Mouse (Mus musculus) olfactory bulb, adult 2 months (tissue): ENCODE measurements around the gene Bcl2l1. TPM values are rescaled to one million over a fixed set of nuclear protein-coding genes. Genes with fewer than 3 reads are reported as not detected.

Source experiments
- H3K27ac ChIP-seq: fragments of 200-500 bp; 2 replicates; pipeline ENCODE4 v1.5.1; 2012; ENCODE audit warnings: low read depth, low read length; ENCODE audit not compliant: insufficient read depth
- H3K4me1 ChIP-seq: fragments of 200-500 bp; 2 replicates; pipeline ENCODE4 v1.6.1; 2012; ENCODE audit warnings: low read length; ENCODE audit not compliant: control insufficient read depth, insufficient read depth
- H3K4me3 ChIP-seq: fragments of 200-500 bp; 2 replicates; pipeline ENCODE4 v1.5.1; 2012; ENCODE audit warnings: mild to moderate bottlenecking, low read depth, low read length, moderate library complexity; ENCODE audit not compliant: insufficient read depth
- CTCF ChIP-seq: fragments of 200-500 bp; IDR thresholded peaks from 2 replicates; pipeline ENCODE4 v1.5.1; 2012; ENCODE audit warnings: low read depth, mild to moderate bottlenecking, low read length, moderate library complexity; ENCODE audit not compliant: insufficient read depth
- POLR2A ChIP-seq: fragments of 200-500 bp; IDR thresholded peaks from 2 replicates; pipeline ENCODE4 v1.6.1; 2012; ENCODE audit warnings: mild to moderate bottlenecking, low read depth, low read length, moderate library complexity; ENCODE audit not compliant: insufficient read depth
- WGBS: fragments of 180-500 bp; shearing (Covaris S2); methylation state at CpG from one replicate; pipeline ENCODE4 v1.1.7; 2018; 5-methylcytosine and 5-hydroxymethylcytosine counted together
- polyA plus RNA-seq: library from polyadenylated mRNA; stranded (reverse); fragments of >200 nt; gene quantifications from 2 replicates; pipeline ENCODE4 v1.2.4, GENCODE M21; 2012; ENCODE audit warnings: low replicate concordance; ENCODE audit not compliant: missing spikeins, insufficient read depth, insufficient read length

The Bcl2l1 gene
- polyA plus RNA-seq: 296 and 622 TPM in 2 replicates

DNA sequence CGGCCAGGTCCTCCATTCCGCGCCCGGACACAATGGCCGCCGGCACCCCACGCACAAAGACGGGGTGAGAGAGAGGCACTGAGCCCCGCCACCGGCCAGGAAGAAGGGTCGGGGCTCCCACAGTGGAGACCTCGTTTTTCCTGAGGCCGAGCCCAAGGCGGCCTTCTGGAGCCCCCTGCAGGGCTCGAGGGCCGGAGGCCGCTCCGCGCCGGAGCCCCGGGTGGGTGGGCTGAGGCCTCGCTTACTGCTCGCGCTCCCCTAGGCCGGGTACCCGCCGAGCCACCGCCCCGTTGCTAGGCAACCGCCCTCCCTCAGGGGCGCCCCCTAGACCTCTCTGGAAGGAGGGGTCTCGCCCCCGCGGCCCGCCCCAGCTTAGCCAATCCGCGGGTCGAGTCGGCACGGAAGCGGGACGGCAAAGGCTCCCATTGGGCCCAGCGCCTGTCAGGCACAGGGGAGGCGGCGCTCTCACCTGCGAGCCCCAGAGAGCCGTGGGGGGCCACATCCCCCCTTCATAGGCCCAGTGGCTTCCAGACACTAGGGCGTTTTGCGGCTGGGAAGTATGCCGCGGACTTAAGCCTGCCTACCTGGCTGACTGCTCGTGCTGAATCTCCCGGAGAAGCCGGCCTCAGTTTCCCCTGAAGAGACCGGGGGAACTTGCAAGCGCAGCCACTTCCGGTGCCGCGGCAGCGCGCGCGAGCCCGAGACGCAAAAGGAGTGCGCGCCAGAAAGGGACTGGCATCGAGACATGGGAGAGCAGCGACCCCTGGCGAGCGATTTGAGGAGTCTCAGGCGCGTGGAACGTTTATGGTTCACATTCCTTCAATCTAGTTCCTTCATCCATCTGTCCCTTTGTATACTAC lies at the start of gene Bcl2l1:
Bcl2l1 (minus strand) TSS at position 710 of the 860 bp plus-strand sequence.
- Histone ChIP-seq H3K4me1 (peaks cover 15% of the 10 kb centered on the region), H3K4me3 (peak within 1 kb of the TSS; percentile 81), H3K27ac (peak within 1 kb of the TSS; percentile 90)
- WGBS: under 1% methylated on average over 72 of the region's 74 CpGs
- TF ChIP-seq POLR2A (0 out of 2 replicates have a peak, but pooled peaks have one; percentile 38), CTCF (peak; percentile 92)

DNA sequence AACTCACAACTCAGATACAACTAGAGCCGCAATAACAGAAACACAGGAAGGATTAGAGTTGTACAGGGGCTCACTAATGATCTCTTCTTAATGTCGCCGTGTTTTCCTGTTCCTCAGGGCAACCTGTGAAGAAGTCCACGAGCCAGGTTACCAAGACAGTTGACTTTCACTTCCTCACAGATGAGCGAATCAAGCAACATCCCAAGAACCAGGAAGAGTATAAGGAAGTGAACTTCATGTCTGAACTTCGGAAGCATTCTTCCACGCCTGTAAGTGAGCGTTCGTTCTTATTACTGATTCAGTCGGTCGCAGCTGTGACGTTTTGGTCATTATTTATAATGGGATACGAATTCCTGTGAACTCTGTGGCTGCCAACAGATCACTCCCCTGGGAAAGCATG lies 49.4 kb upstream of the Bcl2l1 start:
- Histone ChIP-seq H3K27ac (no peak overlapping the region), H3K4me1 (peaks cover 6% of the 10 kb centered on the region), H3K4me3 (no peak overlapping the region)
- 94% methylated on average over 13 of the region's 13 CpGs for WGBS
- TF ChIP-seq CTCF (no peak), POLR2A (no peak)

DNA sequence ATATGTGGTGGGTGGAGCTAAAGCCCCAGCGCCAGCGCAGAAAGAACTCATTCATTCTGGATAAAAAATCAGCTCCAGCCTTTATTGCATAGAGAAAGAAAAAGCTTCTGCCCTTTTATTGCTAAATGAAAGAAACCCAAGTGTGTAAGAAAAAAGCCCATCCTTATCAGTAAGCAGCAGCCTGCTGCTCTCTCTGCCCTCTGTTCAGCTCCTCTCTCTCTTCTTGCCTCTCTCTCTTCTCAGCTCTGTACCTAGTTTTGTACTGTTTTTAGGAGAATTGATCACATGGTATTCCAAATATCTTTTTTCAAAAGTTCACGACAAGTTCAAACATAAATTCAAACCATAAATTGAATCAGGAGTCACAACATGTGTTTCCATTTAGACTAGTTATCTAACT lies 46.7 kb upstream of the Bcl2l1 start:
- no peak for TF ChIP-seq POLR2A
- TF ChIP-seq CTCF: no peak
- H3K27ac ChIP-seq: no peak overlapping the region
- H3K4me1 ChIP-seq: no peaks in the 10 kb centered on the region
- no peak overlapping the region for H3K4me3 ChIP-seq
- 89% methylated on average over 3 of the region's 3 CpGs for WGBS

DNA sequence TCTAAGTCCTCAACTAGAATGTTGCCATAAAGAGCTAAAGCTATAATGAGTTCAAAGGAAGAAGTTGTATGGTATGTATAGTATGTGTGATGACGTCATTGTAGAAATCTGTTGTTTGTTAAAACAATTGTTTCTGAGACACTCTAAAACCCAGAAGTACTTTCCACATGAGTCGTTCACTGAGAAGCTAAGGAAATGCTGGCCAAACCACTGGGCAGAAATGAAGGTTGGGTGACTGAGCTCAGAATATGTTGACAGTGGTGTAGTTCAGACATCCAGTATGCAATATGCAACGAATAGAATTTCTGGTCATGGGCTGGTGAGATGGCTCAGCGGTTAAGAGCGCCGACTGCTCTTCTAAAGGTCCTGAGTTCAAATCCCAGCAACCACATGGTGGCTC lies 31.8 kb upstream of the Bcl2l1 start:
- TF ChIP-seq CTCF: no peak
- TF ChIP-seq POLR2A: no peak
- 96% methylated on average over 6 of the region's 6 CpGs for WGBS
- H3K4me1 ChIP-seq: no peaks in the 10 kb centered on the region

DNA sequence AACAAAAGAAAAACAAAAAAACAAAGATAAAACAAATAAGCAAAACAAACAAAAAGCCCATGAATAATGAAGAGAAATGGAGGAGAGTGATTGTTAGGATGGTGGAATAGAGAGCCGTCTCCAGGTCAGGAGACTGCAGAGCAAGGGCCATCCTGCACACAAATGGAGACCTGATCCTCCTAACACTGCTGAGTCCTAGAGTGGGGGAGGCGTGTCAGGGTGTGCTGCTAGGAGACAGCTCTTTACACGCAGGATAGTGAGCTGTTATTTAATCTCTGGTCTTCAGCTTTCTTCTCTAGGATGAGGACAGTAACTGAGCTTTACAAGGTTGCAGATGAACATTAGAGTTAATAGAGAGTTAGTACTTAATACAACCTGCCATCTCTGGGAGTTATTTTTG lies 31.1 kb upstream of the Bcl2l1 start:
- H3K4me1 ChIP-seq: no peaks in the 10 kb centered on the region
- WGBS: 63% methylated on average over 3 of the region's 3 CpGs
- H3K27ac ChIP-seq: no peak overlapping the region
- no peak overlapping the region for H3K4me3 ChIP-seq
- no peak for TF ChIP-seq POLR2A
- no peak for TF ChIP-seq CTCF

More for the DNA sequence above, 31.8 kb upstream of the Bcl2l1 start:
- Histone ChIP-seq H3K4me3 (no peak overlapping the region), H3K27ac (no peak overlapping the region)

DNA sequence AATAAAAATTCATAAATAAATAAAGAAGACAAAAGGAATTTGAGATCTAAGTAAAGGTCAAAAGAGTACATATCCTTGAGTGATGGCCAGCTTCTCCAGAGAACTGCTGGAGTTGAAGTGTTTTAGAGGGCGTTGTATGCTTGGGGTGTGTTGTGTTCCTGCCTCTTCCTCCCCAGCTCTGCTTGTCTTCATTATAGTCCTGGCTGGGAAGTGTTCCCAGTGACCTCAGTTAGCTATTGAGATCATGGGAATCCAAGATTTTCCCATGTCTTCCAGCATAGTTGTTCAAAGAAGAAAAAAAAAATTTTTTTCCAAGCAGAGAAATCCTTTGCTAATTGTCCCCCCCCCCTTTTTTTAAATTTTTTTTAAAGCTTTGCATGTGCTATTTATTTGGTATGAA lies 30.4 kb upstream of the Bcl2l1 start:
- TF ChIP-seq CTCF (no peak), POLR2A (no peak)
- WGBS: 79% methylated on average over 1 of the region's 1 CpGs
- Histone ChIP-seq H3K4me3 (no peak overlapping the region), H3K27ac (no peak overlapping the region), H3K4me1 (no peaks in the 10 kb centered on the region)

DNA sequence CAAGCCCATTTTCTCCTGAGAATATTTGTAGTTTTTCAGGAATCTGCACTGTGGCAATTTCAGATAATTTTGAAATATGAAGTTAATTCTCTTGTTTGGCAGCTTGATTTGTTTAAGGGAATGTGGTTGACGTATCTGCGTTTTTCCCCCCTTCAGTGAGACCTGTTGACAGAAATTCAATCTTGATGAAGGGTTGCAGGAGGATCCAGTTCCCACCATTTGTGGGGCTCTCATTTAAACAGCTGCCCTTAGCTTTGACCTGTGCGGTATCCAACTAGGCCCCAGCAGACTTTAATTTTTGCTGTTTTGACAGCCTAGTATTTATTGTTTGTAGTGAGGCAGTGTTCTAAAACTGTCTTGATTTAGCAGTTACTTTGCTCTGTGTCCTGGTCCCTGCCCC lies 28.0 kb upstream of the Bcl2l1 start:
- no peaks in the 10 kb centered on the region for H3K4me1 ChIP-seq
- WGBS: 92% methylated on average over 3 of the region's 3 CpGs
- no peak overlapping the region for H3K27ac ChIP-seq
- TF ChIP-seq POLR2A: no peak
- no peak for TF ChIP-seq CTCF
- no peak overlapping the region for H3K4me3 ChIP-seq

DNA sequence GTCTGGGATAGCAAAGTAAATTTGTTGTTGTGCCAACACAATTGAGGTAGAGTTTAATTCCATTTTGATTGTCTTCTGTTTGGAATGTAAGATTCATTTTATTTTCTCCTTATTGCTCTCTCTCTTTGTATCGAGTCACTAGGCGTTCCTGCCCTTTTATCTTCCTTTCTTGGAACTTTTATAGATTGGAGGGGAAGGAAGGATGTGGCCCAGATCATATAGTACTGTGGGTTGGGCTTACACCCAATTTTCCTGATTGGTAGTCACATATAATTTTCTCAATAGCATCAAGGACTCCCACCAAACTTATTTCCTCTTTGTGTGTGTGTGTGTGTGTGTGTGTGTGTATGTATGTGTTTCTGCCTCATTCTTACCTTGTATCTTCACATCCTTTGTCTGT lies 16.9 kb upstream of the Bcl2l1 start:
- H3K4me3 ChIP-seq: no peak overlapping the region
- TF ChIP-seq POLR2A (no peak), CTCF (no peak)
- WGBS: 2% methylated on average over 2 of the region's 2 CpGs

DNA sequence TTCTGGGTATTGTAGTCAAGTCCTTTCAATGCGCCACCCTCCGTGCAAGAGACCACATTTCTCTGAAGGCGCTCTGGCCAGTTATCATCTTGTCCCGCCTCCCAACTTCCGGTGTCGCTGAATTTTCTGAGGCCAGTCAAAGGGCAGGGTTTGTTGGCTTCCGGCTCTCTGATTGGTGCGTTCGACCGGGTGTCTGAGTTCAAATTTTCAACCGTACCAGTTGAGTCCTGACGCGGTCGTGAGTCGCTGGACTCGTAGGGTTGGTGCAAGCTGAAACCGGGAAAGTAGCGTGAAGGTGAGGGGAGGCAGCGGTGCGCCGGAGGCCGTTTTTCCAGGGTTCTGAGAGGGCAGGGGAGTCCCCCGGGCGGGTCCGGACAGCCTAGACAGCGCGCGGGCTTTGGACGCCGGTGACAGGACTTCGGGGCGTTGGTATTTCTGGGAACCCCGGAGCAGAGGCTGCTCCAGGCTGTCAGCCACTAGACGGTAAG lies 16.3 kb upstream of the Bcl2l1 start, which contains the start of gene Tpx2:
Tpx2 (plus strand) TSS at position 150 of the 488 bp plus-strand sequence.
- no peak for TF ChIP-seq POLR2A
- no peak for TF ChIP-seq CTCF
- H3K4me1 ChIP-seq: no peaks in the 10 kb centered on the region
- under 1% methylated on average over 34 of the region's 34 CpGs for WGBS
- no peak within 1 kb of the TSS; the same call in 1 of the 2 replicates for H3K27ac ChIP-seq
- H3K4me3 ChIP-seq: peak within 1 kb of the TSS; percentile 67

More for the DNA sequence above, 16.9 kb upstream of the Bcl2l1 start:
- H3K27ac ChIP-seq: no peak overlapping the region
- H3K4me1 ChIP-seq: no peaks in the 10 kb centered on the region
